17 mouse cellular contexts compared by ENCODE assay signal in the genomic region with DNA sequence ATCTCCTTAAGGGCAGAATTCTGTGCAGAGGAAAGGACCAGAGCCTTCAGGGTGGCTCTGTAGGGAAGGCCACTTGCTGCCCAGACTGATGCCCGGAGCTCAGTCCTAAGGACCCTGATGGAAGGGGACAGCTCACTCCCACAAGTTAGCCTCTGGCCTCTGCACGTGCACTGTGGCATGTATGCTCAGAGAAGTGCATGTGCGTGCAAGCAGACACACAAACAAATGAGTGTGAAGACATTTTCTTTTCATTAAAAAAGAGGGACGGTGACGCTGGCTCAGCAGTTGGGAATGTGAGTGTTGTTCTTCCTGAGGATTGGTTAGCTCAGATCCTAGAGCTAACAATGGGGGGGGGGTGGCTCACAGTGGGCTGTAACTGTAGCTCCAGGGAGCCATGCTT. TPM values are rescaled to one million over a fixed set of nuclear protein-coding genes. Genes with fewer than 3 reads are reported as not detected.
DNase-seq lines count a peak whose midpoint lies in the region; ATAC-seq and TF ChIP-seq lines count a peak whose summit lies in the region.
"Had no signal": no experiment of that assay in that cellular context is flagged by ENCODE, and none has a peak within 500 bp of the region (broad histone marks: within the 10 kb centered on the region; RNA-seq: fewer than 3 reads in every experiment).

No protein-coding gene starts in this region.

- ATAC-seq in kidney, postnatal 0 days (replicated peaks; ENCODE audit: low FRiP score, low read depth) = no peak
- ATAC-seq in stomach, postnatal 0 days (ENCODE audit: low FRiP score, low TSS enrichment) = no peak
- ATAC-seq in hindbrain, embryonic 14.5 days (ENCODE audit: low FRiP score) = no peak
- ATAC-seq: forebrain, embryonic 13.5 days; liver, embryonic 12.5 days; midbrain, embryonic 15.5 days had no signal

- no peak for TF ChIP-seq POLR2A in bone marrow macrophage, adult 2 months (IDR thresholded peaks at IDR 0.05; ENCODE audit: borderline replicate concordance, low read depth, low read length)
- TF ChIP-seq POLR2A in embryonic fibroblast, embryonic 13.5 days (IDR thresholded peaks at IDR 0.05; ENCODE audit: low read depth, low read length) = no peak

- TF ChIP-seq CTCF in kidney, postnatal 0 days (IDR thresholded peaks at IDR 0.05; ENCODE audit: low read depth) = no peak
- no peak for TF ChIP-seq CTCF in bone marrow macrophage, adult 2 months (IDR thresholded peaks at IDR 0.05; ENCODE audit: low read depth, low read length)
- no peak for TF ChIP-seq CTCF in embryonic fibroblast, embryonic 13.5 days (IDR thresholded peaks at IDR 0.05; ENCODE audit: borderline replicate concordance, insufficient read depth, low read length)
- no peak for TF ChIP-seq CTCF in stomach, postnatal 0 days (IDR thresholded peaks at IDR 0.05; ENCODE audit: low read depth)

- WGBS in kidney, postnatal 0 days = 37% methylated on average over 5 of the region's 5 CpGs
- 40% methylated on average over 5 of the region's 5 CpGs for WGBS in stomach, postnatal 0 days
- 47% methylated on average over 5 of the region's 5 CpGs for whole genome bisulfite sequencing in hindbrain, embryonic 14.5 days

- no peak overlapping the region for H3K4me2 ChIP-seq in kidney, postnatal 0 days (ENCODE audit: low read length)
- H3K4me2 ChIP-seq in stomach, postnatal 0 days (replicated peaks; ENCODE audit: low read depth) = no peak overlapping the region
- H3K4me2 ChIP-seq in hindbrain, embryonic 14.5 days (replicated peaks) = no peak overlapping the region
- H3K4me2 ChIP-seq: forebrain, embryonic 13.5 days; heart, embryonic 13.5 days; liver, embryonic 12.5 days; midbrain, embryonic 15.5 days had no signal

- DNase-seq in kidney, postnatal 0 days (ENCODE audit: low spot score) = no peak
- DNase-seq in kidney, postnatal 4 days = no peak
- no peak for DNase-seq in stomach, postnatal 0 days (ENCODE audit: low spot score)
- DNase-seq in hindbrain, embryonic 14.5 days (ENCODE audit: low spot score) = no peak
- DNase-seq in spleen, postnatal 36 days (ENCODE audit: low spot score in 2 of 2) = no peak
- DNase-seq: adrenal gland, postnatal 14 days; cerebellum, adult 2 months; heart, postnatal 36 days; kidney, adult 9 months; left cerebral cortex, postnatal 4 days; thymus, adult 18-20 months had no signal

- H3K27ac ChIP-seq in kidney, postnatal 0 days = peak overlapping the region; percentile 47
- 0 out of 2 replicates have a peak overlapping the region, but pooled peaks have one; percentile 23 for H3K27ac ChIP-seq in bone marrow macrophage, adult 2 months (ENCODE audit: insufficient read depth, low read depth, low read length)
- peak overlapping the region; percentile 99 for H3K27ac ChIP-seq in embryonic fibroblast, embryonic 13.5 days (ENCODE audit: insufficient read depth, low read length)
- H3K27ac ChIP-seq in stomach, postnatal 0 days (replicated peaks) = 0 out of 2 replicates have a peak overlapping the region, but pooled peaks have one; percentile 25
- H3K27ac ChIP-seq in hindbrain, embryonic 14.5 days = no peak overlapping the region
- H3K27ac ChIP-seq: forebrain, embryonic 13.5 days; heart, embryonic 13.5 days; liver, embryonic 12.5 days; midbrain, embryonic 15.5 days had no signal

- H3K4me1 ChIP-seq in kidney, postnatal 0 days (replicated peaks; ENCODE audit: insufficient read depth, low read length) = peaks cover 22% of the 10 kb centered on the region
- H3K4me1 ChIP-seq in bone marrow macrophage, adult 2 months (ENCODE audit: control insufficient read depth, insufficient read depth, low read length) = peaks cover 66% of the 10 kb centered on the region
- H3K4me1 ChIP-seq in embryonic fibroblast, embryonic 13.5 days (ENCODE audit: control insufficient read depth, insufficient read depth, low read length) = peaks cover 40% of the 10 kb centered on the region
- peaks cover 15% of the 10 kb centered on the region; the same call in 1 of the 2 replicates for H3K4me1 ChIP-seq in stomach, postnatal 0 days (replicated peaks; ENCODE audit: control insufficient read depth, insufficient read depth)
- H3K4me1 ChIP-seq in hindbrain, embryonic 14.5 days (replicated peaks; ENCODE audit: control insufficient read depth, insufficient read depth, low read length) = 0 out of 2 replicates have a peak, but pooled peaks cover 7% of the 10 kb centered on the region
- H3K4me1 ChIP-seq: midbrain, embryonic 15.5 days had no signal

- no peaks in the 10 kb centered on the region for H3K27me3 ChIP-seq in kidney, postnatal 0 days (ENCODE audit: insufficient read depth, low read length)
- no peaks in the 10 kb centered on the region for H3K27me3 ChIP-seq in stomach, postnatal 0 days (ENCODE audit: control insufficient read depth, insufficient read depth, low read length)
- H3K27me3 ChIP-seq in hindbrain, embryonic 14.5 days (ENCODE audit: control insufficient read depth, insufficient read depth, low read length) = no peaks in the 10 kb centered on the region
- H3K27me3 ChIP-seq: forebrain, embryonic 13.5 days; midbrain, embryonic 15.5 days had no signal

- H3K9ac ChIP-seq in kidney, postnatal 0 days (ENCODE audit: low read depth, low read length) = no peak overlapping the region
- H3K9ac ChIP-seq in stomach, postnatal 0 days (ENCODE audit: low read length) = no peak overlapping the region
- no peak overlapping the region for H3K9ac ChIP-seq in hindbrain, embryonic 14.5 days
- H3K9ac ChIP-seq: forebrain, embryonic 13.5 days; heart, embryonic 13.5 days; liver, embryonic 12.5 days; midbrain, embryonic 15.5 days had no signal

- H3K4me3 ChIP-seq in kidney, postnatal 0 days (replicated peaks; ENCODE audit: low read depth, low read length) = no peak overlapping the region
- no peak overlapping the region for H3K4me3 ChIP-seq in bone marrow macrophage, adult 2 months (ENCODE audit: insufficient read depth, low read length)
- no peak overlapping the region for H3K4me3 ChIP-seq in embryonic fibroblast, embryonic 13.5 days (ENCODE audit: insufficient read depth, low read length)
- H3K4me3 ChIP-seq in stomach, postnatal 0 days (ENCODE audit: low read depth, low read length) = no peak overlapping the region
- no peak overlapping the region for H3K4me3 ChIP-seq in hindbrain, embryonic 14.5 days (replicated peaks; ENCODE audit: low read length)
- H3K4me3 ChIP-seq: forebrain, embryonic 13.5 days; heart, embryonic 13.5 days; liver, embryonic 12.5 days; midbrain, embryonic 15.5 days had no signal

- no peaks in the 10 kb centered on the region for H3K9me3 ChIP-seq in kidney, postnatal 0 days (replicated peaks; ENCODE audit: low read length)
- no peaks in the 10 kb centered on the region for H3K9me3 ChIP-seq in stomach, postnatal 0 days (ENCODE audit: control insufficient read depth, low read length)
- no peaks in the 10 kb centered on the region for H3K9me3 ChIP-seq in hindbrain, embryonic 14.5 days (ENCODE audit: control insufficient read depth, low read length)
- H3K9me3 ChIP-seq: forebrain, embryonic 13.5 days; heart, embryonic 13.5 days; liver, embryonic 12.5 days; midbrain, embryonic 15.5 days had no signal

- no peaks in the 10 kb centered on the region for H3K36me3 ChIP-seq in kidney, postnatal 0 days (ENCODE audit: insufficient read depth, low read length)
- no peaks in the 10 kb centered on the region for H3K36me3 ChIP-seq in stomach, postnatal 0 days (ENCODE audit: control insufficient read depth, insufficient read depth, low read length)
- no peaks in the 10 kb centered on the region for H3K36me3 ChIP-seq in hindbrain, embryonic 14.5 days (replicated peaks; ENCODE audit: control insufficient read depth, insufficient read depth)
- H3K36me3 ChIP-seq: heart, embryonic 13.5 days; liver, embryonic 12.5 days; midbrain, embryonic 15.5 days had no signal

- TF ChIP-seq EP300 in stomach, postnatal 0 days (optimal IDR thresholded peaks at IDR 0.05) = no peak

RNA-seq across cellular contexts. Expression of gene Inf2, which starts 9.2 kb away (rescaled TPM):
- 2.5 and 3.8 TPM in 2 replicates for polyA plus RNA-seq in kidney, postnatal 0 days (2015; fragmentation: Nextera tagmentation; extraction: Ambion mirVana)
- 28.0 and 30.8 TPM in 2 replicates for polyA plus RNA-seq in bone marrow macrophage, adult 2 months (2012; ENCODE audit: insufficient read depth, insufficient read length, missing spikeins)
- polyA plus RNA-seq in embryonic fibroblast, embryonic 13.5 days (2011; ENCODE audit: insufficient read length, low read depth, missing spikeins) = 67.6 and 103 TPM in 2 replicates
- polyA plus RNA-seq in stomach, postnatal 0 days (2015; fragmentation: Nextera tagmentation; extraction: Ambion mirVana) = 1.5 and 2.0 TPM in 2 replicates
- polyA plus RNA-seq in hindbrain, embryonic 14.5 days (2014; fragmentation: Nextera tagmentation; extraction: Ambion mirVana) = 1.0 and 1.5 TPM in 2 replicates

RNA-seq across cellular contexts. Expression of gene Adssl1, which starts 40.4 kb away (rescaled TPM):
- 13.4 and 14.5 TPM in 2 replicates for polyA plus RNA-seq in kidney, postnatal 0 days (2015; fragmentation: Nextera tagmentation; extraction: Ambion mirVana)
- polyA plus RNA-seq in bone marrow macrophage, adult 2 months (2012; ENCODE audit: insufficient read depth, insufficient read length, missing spikeins) = 33.2 and 38.5 TPM in 2 replicates
- 2.2 and 4.8 TPM in 2 replicates for polyA plus RNA-seq in embryonic fibroblast, embryonic 13.5 days (2011; ENCODE audit: insufficient read length, low read depth, missing spikeins)
- polyA plus RNA-seq in stomach, postnatal 0 days (2015; fragmentation: Nextera tagmentation; extraction: Ambion mirVana) = 4.7 and 6.4 TPM in 2 replicates
- 5.3 and 5.5 TPM in 2 replicates for polyA plus RNA-seq in hindbrain, embryonic 14.5 days (2014; fragmentation: Nextera tagmentation; extraction: Ambion mirVana)
